Mouse (Mus musculus): ENCODE measurements at regions not wholly inside any gene's neighbourhood (a gene's known extent, or its start where the extent isn't known, plus 50 kb on each side); places are given as distances from the start of the nearest gene placed in this dataset.

DNA sequence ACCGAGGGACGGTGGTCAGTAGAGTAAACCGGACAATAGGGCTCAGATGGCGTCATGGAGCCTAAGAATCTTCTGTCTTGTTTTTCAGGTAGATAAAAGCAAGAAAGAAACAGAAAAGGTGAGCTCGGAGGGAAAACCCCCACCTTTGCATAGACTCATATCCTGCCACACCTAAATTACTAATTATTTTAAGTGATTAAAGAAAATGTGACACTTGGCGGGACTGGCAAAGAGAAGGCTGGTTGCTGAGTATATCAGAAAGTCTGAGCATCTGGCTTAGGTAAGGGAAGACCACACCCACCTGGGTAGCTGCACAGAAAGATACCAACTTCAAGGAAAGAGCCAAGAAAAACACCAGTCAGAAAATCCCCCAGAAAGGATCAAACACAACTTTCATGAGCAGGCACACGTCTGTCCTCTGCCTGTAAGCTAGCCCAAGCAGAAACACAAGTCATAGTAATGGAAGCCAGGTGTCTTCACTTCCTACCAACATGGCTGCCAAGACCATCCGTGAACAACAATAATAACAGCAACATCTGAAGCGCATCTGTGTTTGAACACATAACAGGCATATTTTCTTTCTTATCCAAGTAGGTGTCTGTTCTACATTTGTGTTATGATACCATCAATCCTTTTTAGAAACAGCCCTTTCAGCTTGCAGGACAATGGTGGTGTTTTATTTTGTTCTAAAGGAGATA, 198.3 kb upstream of the Jarid2 start:
- DNase-seq (ENCODE audit: low read depth in 2 of 2, low spot score in 2 of 2): no peak

DNA sequence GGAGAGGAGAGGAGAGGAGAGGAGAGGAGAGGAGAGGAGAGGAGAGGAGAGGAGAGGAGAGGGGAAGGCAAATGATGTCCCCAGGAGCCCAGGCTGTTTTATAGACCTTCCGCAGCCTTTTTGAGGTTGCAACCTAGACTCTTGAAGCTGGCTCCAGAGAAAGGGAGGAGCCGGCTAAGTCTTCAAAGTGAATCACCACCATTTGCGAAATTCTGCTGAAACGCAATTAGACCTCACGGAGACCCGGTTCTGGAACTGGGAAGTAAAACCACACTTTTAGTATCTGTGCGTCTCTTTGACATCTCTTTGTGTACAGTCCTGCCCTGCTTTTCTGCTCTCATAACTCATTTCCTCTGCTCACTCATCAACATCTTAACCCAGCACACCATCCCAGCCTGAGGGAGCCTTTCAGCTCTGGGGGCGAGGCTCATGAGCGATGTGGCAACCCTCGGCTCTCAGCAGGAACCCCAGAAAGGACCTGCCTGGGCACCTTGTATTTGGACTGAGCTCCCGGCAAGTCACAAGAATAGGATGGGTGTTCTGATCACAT, 196.6 kb upstream of the Jarid2 start:
- no peak for DNase-seq (ENCODE audit: low read depth in 2 of 2, low spot score in 2 of 2)

DNA sequence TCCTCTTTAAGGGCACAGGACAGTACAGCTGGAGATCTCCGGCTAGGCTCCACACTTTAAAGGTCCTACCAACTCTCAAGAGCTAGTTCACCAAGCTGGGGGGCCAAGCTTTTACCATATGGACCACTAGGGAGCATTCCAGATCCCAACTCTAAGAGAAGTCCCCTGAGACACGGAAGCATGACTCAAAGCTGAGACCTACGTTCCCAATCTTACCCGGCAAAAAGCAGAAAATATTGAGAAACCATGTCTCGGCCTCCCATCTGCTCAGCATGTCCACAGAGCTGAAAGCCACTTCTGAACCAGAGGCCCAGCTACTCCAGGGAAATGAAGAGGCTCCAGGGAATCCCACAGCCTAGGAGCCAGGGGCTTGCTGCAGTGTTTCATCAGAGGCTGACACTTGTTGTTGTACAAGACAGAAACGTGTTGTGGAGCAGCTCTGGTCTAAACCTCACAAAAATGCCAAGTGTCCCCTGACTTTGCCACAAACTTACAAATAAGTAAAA, 194.6 kb upstream of the Jarid2 start:
- no peak for DNase-seq (ENCODE audit: low read depth in 2 of 2, low spot score in 2 of 2)

DNA sequence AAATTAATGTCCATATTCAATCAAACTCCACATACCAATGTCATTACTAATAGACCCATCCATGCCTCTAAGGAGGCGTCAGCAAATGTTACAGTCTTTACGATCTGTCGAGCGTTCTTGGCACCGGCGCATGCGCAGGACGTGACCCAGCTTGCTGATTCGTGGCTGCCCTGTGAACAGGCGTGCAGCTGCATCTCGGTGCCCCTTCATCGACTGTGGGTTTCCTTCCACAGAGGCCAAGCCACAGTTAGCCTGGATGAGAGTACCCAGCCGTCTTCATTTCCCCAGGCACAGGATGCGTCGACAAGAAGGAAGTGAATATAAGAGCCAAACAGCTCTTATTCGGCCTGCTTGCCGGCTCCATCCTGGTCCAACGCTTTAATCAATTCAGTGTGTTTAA, 193.8 kb upstream of the Jarid2 start:
- DNase-seq (ENCODE audit: low read depth in 2 of 2, low spot score in 2 of 2): peak; percentile 32 to 34

DNA sequence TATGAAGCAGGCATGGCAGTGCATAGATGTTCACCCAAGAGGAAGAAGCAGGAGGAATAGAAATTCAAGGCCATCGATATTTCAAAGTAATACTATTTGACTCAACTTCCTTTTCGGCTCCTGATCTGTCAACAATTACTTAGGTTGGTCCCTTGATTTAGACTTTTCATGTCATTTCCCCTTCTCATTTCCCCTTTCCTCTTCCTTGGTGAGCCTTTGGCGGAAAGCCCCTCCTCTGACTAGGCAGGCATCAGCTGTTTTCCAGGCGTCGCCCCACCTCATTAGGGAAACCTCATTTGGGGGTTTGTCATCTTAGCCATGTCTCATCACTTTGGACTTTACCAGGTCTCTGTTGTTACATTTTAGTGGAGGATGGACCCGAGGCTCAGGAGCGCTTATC, 191.0 kb upstream of the Jarid2 start:
- DNase-seq (ENCODE audit: low read depth in 2 of 2, low spot score in 2 of 2): no peak

DNA sequence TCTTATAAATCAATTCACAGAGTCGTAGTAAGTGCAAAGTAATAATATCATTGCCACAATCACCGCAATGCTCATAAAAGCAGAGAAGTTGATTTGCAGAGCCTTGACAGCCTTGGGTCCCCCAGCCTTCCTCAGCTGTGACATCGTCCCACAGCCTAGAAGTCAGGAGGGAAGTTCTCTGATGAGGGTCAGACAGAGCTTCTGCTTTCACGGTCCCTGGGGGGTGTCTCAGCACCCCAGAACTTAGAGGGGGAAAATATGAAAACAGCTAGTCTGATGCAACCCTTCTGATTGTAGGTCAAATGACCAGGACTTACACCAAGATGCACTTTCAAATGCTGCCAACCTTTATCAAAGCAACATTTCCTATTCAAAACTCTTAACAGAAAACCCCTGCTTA, 188.9 kb upstream of the Jarid2 start:
- DNase-seq (ENCODE audit: low read depth in 2 of 2, low spot score in 2 of 2): no peak

DNA sequence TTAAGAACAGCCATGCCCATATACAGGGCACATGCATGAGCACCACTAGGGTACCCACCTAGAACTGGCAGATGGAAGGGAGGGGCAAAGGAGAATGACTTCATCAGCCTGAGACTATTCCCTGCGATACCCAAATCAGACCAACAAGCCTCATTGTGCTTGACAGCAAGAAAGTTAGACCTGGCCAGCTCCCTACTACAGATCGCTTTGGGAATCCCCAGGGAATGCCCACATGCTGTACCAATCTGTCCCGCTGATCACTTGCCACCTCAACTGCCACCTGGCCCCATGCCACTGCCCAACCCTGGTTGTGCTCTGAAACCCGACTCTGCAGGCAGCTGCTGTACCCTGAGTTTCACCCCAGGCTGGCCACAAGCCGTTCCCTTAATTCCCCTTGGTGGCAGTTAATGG, 188.0 kb upstream of the Jarid2 start:
- DNase-seq (ENCODE audit: low read depth in 2 of 2, low spot score in 2 of 2): no peak

DNA sequence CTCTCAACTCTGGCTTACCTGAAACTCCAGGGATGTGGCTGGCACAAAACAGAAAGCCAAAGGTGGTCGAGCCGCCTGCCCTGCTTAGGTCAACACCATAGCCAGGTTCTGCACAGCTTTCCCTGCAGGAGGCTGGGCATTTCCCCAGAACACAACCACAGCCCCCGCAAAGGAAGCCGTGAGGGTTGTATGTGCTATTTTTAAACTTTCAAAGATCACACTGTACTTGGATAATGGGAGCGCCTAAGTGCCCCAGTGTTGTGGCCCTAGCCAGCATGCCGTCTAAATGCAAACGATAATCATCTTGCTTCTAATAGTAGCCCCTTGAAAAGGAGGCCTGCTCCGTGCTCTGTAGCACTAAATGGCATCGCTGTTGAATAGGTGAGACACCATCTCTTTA, 184.5 kb upstream of the Jarid2 start:
- DNase-seq (ENCODE audit: low read depth in 2 of 2, low spot score in 2 of 2): no peak

DNA sequence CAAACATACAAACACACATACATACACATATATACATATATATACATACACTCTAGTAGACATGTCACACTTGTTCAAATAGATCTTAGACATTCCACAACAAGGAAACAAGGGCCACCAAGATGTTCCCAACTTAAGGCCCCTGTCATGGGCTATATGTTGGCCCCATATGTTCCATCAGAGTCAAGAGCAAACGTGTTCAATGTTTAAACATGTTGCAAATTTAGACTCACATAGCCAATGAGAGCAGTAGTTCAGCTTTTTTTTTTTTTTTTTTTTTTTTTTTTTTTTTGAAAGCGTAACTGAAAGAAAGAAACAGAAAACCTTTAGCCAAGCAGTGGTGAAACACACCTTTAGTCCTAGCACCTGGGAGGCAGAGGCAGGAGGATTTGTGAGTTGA, 183.0 kb upstream of the Jarid2 start:
- no peak for DNase-seq (ENCODE audit: low read depth in 2 of 2, low spot score in 2 of 2)

DNA sequence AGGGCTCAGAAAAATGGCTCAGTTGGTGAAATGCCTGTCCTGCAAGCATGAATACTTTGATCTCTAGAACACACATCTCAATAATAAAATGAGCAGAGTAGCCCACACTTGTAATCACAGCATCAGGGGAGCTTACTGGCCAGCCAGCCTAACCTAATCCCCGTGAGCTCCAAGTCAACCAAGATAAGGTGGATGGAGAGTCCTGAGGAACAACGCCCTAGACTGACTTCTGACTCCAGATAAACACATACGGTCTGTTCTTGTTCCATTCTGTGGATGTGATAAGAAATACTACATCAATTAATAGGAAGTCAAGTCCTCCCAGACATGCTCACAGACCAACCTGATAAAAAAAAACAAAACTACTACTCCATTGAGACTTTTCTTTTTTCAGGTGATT, 180.4 kb upstream of the Jarid2 start:
- DNase-seq (ENCODE audit: low read depth in 2 of 2, low spot score in 2 of 2): no peak

DNA sequence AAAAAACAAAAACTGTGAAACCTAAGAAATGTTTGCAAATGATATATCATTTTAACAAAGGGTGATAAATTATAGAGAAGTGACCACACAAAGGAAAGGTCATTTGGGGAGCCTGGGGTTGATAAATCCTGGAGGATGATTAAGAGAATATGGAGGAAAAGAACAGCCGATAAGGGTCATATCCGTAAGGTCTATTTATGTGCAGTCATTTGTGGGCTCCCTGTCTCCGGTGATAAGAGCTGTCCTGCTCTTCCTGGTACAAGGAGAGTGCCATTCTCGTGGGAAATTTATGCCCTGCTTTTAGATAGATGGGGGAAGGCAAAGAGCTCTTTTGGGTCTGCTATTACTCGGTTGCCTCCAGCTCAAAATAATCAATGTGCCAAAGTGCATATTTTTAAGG, 175.9 kb upstream of the Jarid2 start:
- DNase-seq (ENCODE audit: low read depth in 2 of 2, low spot score in 2 of 2): no peak

DNA sequence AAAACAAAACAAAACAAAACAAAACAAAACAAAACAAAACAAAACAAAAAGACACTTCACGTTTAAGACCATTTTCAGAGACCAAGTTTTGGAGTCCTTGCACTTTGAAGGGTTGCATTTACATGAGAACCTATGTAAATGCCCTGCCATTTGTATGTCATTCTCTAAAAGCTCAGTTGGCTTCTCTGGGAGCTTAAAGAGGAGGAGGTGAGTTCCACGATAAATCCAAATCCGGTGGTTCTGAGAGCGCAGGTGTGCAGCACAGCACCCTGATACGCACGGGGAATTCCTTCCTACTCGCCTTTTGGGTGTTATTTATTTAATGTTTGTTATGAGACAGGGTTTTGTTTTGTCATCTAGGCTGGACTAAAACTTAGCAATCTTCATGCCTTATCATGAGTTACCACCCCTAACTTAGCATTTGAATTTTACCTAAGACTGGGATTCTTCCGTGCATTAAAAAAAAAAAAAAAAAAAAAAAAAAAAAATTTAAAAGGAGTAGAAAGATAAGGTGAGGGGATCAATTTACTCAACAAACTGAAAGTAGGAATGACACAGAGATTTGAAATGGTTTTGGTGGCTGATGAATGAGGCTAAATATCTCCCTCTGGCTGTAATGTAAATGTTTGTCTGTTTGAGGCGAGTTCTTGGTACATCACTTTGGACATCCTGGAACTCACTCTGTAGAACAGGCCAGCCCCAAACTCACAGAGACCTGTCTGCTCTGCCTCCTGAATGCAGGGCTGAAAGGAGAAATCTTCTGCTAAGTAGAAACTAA, 174.4 kb upstream of the Jarid2 start:
- DNase-seq (ENCODE audit: low read depth in 2 of 2, low spot score in 2 of 2): no peak

DNA sequence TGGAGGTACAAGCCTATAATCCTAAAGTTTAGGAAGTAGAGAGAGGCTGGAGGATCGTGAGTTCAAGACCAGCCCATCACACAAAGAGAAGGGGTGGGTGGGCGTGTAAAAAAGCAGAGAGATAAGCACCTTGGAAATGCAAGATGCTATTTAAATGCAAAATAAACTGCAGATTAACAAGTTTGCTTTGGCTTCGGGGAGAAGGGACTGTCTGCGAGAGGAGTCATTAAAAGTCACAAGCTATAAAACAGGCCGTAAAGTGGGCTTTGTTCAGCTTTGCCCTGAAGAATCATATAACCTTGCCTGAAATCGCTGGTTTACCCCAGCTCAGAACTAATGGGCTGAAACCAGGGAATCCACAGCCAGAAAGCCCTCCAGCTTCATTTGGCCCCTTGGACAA, 173.3 kb upstream of the Jarid2 start:
- no peak for DNase-seq (ENCODE audit: low read depth in 2 of 2, low spot score in 2 of 2)

DNA sequence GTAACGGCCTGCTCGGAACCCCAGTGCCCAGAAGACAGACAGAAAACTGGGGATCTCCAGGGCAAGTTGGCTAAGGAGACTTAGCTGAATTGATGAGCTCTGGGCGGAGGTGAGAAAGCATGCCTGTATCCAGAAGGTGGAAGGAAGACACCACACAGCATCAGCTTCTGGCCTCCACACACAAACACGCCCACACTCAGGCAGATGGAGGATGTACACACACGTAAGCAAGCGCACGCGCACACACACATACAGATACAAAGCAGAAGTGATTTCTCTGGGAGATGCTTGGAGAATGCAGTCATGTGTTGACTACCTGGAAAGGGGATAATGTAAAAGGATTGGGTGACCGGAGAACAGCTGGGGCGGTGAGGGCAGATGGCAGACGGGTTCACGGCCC, 171.2 kb upstream of the Jarid2 start:
- DNase-seq (ENCODE audit: low read depth in 2 of 2, low spot score in 2 of 2): no peak

DNA sequence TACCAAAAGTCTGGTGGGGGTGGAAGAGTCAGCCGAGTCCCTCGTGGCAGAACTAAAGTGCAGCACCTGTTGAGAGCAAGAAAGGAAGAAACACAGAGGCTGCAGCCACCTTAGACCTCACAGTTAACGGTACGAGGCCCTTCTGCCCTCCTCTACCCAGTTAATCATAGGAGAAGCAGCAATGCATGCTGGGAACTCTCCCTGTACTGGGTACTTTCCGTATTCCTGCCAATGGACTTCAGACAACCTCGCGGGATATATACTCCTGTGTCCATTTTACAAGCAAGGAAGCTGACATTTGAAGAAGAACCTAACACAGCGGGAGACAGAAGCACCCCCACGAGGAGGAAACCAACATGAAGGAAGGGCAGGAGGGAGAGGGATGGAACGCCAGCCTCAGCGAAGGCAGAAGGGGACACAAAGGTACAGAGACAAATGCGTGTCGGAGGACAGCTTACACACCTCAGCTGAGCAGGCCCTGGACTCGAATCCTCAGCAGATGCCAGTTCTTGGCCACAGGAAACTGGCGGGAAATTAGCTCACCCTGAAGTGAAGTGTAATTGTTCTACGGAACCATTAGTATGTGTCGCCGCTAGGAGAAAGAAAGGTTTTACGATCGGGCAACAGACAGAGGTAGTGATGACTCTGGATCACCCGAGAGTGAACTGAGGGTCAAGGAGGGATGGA, 170.6 kb upstream of the Jarid2 start:
- no peak for DNase-seq (ENCODE audit: low read depth in 2 of 2, low spot score in 2 of 2)

DNA sequence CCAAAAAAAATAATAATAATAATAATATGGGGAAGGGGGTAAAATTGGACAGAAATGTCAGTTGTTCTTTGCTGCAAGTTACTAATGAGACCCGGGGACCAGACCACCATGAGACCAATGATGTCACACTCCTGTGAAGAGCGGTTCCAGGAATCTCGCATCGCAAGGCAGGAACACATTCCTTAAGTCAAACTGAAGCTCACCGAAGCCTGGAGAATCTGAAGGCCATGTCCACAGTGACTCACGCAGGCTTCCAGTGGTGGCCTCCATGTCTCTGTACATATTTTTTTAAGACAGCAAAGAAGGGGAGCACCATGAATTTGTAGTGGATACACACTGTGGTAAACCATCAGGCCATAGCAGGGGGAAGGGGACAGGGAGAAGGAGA, 170.1 kb upstream of the Jarid2 start:
- no peak for DNase-seq (ENCODE audit: low read depth in 2 of 2, low spot score in 2 of 2)

DNA sequence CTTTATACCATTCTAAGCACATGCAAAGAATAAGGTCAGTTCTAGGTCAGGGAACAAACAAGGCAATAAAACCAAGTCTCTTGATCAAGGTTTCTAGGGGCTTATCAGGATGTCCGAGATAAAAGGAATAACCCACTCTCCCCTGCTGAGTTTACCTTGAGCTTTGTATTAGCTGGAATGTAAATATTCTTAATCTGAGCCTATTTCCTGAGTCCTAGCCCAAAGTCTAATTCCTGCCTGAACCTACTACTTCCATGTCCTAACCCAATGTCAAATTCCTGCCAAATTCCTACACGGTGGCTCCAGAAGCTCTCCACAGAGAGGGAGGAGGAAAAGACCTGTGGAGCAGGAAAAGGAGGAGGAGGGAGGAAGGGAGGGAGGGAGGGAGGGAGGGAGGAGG, 169.6 kb upstream of the Jarid2 start:
- no peak for DNase-seq (ENCODE audit: low read depth in 2 of 2, low spot score in 2 of 2)

DNA sequence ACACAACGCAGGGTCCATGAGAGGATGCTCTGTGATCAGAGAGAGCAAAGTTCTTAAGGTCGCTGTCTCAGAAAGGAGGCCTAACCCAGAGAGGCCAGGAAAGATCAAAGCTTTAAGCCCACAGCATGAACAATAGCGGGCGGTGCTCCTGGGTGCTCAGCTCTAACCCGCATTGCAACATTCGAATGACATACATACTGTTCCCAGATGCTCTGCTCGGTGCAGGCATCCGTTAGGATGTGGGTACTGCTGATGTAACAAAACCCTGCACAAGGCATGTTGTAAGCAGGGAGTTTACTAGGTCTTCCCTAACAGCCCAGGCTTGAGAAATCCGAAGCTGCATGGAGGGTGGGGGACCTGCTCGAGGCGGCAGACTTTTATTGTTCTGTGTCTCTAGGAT, 164.6 kb upstream of the Jarid2 start:
- no peak for DNase-seq (ENCODE audit: low read depth in 2 of 2, low spot score in 2 of 2)

DNA sequence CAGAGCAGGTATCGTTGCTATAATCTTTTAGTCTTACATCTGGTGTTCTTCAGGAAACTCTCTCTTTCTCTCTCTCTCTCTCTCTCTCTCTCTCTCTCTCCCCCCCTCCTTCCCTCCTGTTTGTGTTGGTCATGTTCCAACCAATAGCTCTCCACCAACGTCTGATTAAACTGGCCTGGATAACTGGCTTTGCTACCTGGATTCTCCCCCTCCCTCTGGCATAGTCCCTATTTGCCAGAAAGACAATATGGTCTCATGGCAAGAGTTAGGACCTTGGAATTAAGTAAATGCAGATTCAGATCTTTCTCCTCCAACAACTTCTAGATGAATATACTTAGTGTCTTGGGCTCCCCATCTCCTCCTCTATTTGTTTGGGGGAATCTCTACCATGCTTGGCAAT, 161.6 kb upstream of the Jarid2 start:
- DNase-seq (ENCODE audit: low read depth in 2 of 2, low spot score in 2 of 2): no peak

DNA sequence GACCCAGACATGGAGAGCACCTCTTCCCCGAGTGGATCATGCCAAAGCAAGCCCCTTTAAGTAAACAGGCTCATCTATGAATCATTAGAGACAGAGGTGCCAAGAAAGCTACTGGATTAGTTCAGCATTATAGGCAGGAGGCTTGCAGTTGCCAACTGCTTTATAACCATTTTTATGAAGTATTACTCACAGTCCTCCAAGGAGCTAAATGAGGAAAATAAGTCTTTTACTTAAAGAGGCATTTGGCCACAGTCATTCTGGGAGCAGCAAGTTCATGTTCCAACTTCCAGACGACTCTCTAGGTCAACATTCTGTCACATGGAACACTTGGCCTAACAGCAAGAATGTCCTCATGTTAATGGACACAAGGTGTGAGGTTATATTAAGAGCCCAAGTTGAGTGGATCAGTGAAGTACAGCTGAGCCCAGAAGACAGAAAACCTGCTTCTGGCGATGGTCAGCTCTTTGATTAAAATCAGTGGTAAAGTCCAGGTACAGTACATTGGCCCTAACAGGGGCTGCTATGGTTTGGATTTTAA, 160.0 kb upstream of the Jarid2 start:
- DNase-seq (ENCODE audit: low read depth in 2 of 2, low spot score in 2 of 2): no peak

DNA sequence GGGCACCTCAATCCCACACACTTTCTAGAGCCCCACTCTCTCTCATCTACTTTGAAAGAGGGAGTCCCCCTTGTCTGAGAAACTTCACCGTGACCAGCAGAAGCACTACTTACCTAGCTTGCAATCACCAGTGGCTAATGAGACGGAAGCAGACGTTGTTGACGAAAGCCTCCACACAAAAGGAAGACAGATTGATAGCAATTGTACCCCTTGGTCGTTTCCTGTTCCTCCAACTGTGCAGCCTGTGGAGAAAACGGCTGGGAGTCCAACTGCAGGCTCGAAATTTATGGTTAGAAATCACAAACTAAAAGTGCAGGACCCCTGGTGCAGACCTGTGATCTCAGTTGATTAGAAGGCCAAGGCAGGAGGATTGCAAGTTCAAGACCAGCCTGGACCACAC, 155.8 kb upstream of the Jarid2 start:
- DNase-seq (ENCODE audit: low read depth in 2 of 2, low spot score in 2 of 2): no peak

DNA sequence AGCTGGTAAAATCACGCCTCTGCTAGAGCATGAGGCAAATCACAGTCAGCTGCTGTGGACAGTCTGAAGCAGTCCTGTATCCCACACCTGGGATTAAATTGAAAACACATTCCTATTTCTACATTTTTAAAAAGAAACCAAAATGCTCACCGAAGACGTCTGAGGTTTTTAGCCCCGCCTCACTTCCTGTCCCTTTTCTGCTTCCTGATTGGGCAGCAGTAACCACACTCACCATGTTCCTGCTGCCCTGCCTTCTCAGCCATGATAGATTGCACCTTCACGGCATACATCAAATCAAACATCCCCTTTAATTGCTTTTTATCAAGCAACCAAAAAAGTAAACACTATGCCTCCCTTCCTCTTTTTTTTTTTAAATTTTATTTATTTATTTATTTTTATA, 150.1 kb upstream of the Jarid2 start:
- no peak for DNase-seq (ENCODE audit: low read depth in 2 of 2, low spot score in 2 of 2)
